Mouse (Mus musculus): ENCODE measurements at regions not wholly inside any gene's neighbourhood (a gene's known extent, or its start where the extent isn't known, plus 50 kb on each side); places are given as distances from the start of the nearest gene placed in this dataset.
"Not testable (repeated sequence)": the region's sequence is repeated elsewhere in the genome, so short reads cannot be mapped to it uniquely, and the experiment has no call there.

DNA sequence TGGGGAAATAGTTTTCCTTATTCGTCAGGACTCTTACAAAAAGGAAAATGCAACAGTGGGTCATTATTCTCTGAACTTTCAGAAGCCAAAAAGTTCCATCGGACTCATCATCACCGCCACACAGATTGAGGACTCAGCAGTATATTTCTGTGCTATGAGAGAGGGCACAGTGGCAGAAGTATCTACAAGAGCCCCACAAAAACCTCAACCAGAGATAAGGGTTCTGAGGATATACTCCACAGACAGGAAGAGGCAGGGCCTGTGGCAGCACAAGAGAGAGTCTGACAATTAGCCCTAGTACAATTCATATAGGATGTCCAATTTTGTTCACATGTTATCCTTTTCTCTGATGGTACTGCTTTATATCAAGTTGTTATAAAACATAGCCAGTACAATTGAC, 855.9 kb upstream of the Olfr1507 start:
- not testable (repeated sequence) for DNase-seq (ENCODE audit: extremely low read depth, insufficient read length, low spot score)

GRCm38 (mm10) chr14:53350780-53351179, 855.2 kb upstream of the Olfr1507 start:
- DNase-seq (ENCODE audit: extremely low read depth, insufficient read length, low spot score) = not testable (repeated sequence)

- not testable (repeated sequence) for DNase-seq (ENCODE audit: extremely low read depth, insufficient read length, low spot score)
Measured at GRCm38 (mm10) chr14:53349111-53349510, 853.6 kb upstream of the Olfr1507 start.

GRCm38 (mm10) chr14:53345568-53345967, 850.0 kb upstream of the Olfr1507 start:
- not testable (repeated sequence) for DNase-seq (ENCODE audit: extremely low read depth, insufficient read length, low spot score)

DNA sequence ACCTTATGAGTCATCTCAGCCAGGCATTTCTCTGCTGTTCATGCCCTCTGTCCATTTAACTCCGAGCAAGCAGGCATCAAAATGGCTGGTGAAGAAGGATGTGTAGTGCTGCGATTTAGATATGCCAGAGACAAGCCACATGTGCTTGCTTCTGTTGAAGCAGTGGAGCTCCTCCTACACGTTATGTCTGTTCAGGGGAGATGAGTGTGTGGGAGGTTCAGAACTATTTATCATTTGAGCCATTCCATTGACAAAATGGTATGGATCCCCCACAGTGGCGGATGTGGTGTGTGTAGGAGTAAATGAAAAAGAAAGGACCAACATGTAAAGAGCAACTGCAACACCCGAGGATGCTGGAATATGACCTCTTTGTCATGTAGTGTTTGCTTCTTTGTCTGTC, 848.3 kb upstream of the Olfr1507 start:
- DNase-seq (ENCODE audit: extremely low read depth, insufficient read length, low spot score) = not testable (repeated sequence)

GRCm38 (mm10) chr14:53339167-53339566, 843.6 kb upstream of the Olfr1507 start:
- DNase-seq (ENCODE audit: extremely low read depth, insufficient read length, low spot score) = not testable (repeated sequence)

GRCm38 (mm10) chr14:53337446-53337845, 841.9 kb upstream of the Olfr1507 start:
- not testable (repeated sequence) for DNase-seq (ENCODE audit: extremely low read depth, insufficient read length, low spot score)

DNA sequence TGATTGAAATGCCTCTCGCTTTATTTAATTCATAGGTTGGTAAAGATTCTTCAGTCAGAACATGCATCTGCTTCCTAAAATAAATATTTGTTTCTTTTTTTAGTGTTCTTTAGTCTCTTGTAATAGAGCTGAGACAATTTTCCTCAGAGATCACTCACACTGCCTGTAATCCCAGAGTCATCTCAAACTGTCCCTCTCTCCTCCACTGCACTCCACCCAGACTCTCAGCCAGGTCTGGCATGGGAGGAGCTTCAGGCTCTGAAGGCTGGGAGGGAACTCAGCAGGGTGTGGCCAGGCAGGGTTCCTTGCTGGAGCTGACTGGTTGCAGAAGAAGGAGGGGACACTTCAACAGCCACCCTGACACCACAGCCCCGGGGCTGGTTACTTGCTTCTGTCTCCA, 841.2 kb upstream of the Olfr1507 start:
- not testable (repeated sequence) for DNase-seq (ENCODE audit: extremely low read depth, insufficient read length, low spot score)

GRCm38 (mm10) chr14:53334451-53334850, 838.9 kb upstream of the Olfr1507 start:
- DNase-seq (ENCODE audit: extremely low read depth, insufficient read length, low spot score) = not testable (repeated sequence)

DNA sequence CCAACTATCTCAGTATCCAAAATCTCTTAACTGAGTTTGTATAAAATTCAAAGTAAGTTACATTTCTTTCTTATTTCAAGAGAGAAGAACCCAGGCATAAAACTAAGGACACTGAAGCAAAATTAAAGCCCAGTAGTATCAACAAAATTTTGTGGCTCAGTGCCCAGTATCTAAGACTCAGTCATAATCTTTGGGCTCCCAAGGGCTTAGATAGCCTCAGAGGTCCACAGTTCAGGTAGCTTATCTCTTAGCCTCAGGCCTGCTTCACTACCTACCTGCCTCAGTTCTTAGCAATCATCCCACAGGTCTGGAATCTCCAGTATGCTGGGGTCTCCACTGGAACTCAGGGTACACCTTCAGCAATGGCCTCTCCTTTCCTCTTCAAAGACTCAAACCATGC, 835.6 kb upstream of the Olfr1507 start:
- not testable (repeated sequence) for DNase-seq (ENCODE audit: extremely low read depth, insufficient read length, low spot score)

DNA sequence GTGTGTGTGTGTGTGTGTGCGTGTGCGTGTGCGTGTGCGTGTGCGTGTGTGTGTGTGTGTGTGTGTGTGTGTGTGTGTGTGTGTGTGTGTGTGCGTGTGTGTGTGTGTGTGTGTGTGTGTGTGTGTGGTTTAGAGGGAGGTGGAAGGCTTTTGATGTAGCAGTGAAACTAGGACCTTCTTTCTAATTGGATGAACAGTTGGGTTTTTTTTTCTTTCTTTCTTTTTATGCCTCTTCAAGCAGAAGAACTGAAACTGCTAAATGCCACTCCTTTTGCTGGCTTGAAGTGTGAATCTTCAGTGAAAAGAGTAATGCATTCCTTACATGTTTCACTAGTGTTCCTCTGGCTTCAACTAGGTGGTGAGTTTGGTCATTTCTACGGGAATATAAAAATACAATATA, 828.8 kb upstream of the Olfr1507 start:
- not testable (repeated sequence) for DNase-seq (ENCODE audit: extremely low read depth, insufficient read length, low spot score)

- not testable (repeated sequence) for DNase-seq (ENCODE audit: extremely low read depth, insufficient read length, low spot score)
Measured at GRCm38 (mm10) chr14:53318512-53319309, 823.2 kb upstream of the Olfr1507 start.

DNA sequence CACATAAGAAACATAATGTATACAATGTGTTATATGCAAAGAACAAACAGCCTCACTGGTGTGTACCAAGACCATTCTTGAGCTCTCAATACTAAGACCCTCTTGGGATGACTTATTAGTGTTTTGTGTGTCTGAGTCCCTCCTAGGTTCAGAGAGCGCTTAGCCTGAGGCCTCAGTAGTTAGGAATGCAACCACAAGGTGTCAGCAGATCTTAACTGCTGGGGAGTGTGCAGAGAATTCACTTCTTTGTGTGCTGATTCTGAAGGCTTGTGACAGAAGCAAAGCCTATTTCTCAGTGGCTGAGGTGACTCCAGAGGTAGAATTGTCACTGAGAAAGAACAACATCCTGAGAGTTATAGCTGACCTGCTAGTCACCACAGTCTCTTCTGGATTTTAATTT, 816.9 kb upstream of the Olfr1507 start:
- DNase-seq (ENCODE audit: extremely low read depth, insufficient read length, low spot score) = not testable (repeated sequence)

DNA sequence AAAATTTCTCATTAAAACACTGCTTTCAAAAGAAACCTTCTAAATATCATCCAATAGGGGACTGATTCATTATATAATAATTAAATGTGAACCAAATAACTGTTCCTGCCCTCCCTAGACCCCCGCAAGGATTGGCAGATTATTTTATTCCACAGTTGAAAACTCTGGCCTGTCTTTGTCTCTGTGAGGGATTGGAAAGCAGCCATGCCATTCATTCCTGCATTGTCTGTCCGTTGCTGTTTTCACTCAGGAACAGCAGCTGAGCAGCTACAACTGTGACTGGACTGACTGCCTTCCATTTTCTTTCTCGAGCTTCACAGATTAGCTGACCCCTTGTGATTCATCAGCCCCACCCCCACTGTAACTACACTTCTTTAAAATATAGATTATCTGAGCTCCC, 807.6 kb upstream of the Olfr1507 start:
- DNase-seq (ENCODE audit: extremely low read depth, insufficient read length, low spot score) = not testable (repeated sequence)

GRCm38 (mm10) chr14:53302491-53302829, 806.9 kb upstream of the Olfr1507 start:
- not testable (repeated sequence) for DNase-seq (ENCODE audit: extremely low read depth, insufficient read length, low spot score)

- not testable (repeated sequence) for DNase-seq (ENCODE audit: extremely low read depth, insufficient read length, low spot score)
Measured at GRCm38 (mm10) chr14:53301722-53302490, 806.4 kb upstream of the Olfr1507 start.

GRCm38 (mm10) chr14:53301110-53301509, 805.6 kb upstream of the Olfr1507 start:
- not testable (repeated sequence) for DNase-seq (ENCODE audit: extremely low read depth, insufficient read length, low spot score)

GRCm38 (mm10) chr14:53299735-53300134, 804.2 kb upstream of the Olfr1507 start:
- DNase-seq (ENCODE audit: extremely low read depth, insufficient read length, low spot score) = not testable (repeated sequence)

DNA sequence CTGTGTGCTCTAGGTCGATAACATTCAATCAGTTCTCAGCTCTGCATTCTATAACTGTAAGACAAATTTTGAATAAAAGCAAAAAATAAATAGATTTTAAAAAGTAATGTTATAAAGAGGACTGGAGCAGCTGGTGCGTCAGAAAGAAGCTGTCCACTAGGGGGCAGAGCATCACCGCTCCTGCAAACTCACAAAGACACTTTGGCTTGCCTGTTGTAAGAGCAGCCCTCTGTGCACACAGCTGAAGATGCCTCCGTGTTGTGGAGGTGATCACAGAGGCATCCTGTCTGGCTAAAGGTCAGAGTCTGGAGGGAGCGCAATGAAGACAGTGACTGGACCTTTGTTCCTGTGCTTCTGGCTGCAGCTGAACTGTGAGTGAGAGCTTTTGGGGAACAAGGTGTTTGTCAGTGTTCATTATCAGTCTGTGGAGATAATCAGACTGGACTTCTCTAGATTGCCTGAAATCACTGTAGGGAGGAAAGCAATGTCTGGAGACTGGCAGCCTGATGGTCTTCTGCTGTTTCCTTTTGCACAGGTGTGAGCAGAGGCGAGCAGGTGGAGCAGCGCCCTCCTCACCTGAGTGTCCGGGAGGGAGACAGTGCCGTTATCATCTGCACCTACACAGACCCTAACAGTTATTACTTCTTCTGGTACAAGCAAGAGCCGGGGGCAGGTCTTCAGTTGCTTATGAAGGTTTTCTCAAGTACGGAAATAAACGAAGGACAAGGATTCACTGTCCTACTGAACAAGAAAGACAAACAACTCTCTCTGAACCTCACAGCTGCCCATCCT, 788.0 kb upstream of the Olfr1507 start:
- not testable (repeated sequence) for DNase-seq (ENCODE audit: extremely low read depth, insufficient read length, low spot score)

GRCm38 (mm10) chr14:53273218-53273617, 777.7 kb upstream of the Olfr1507 start:
- not testable (repeated sequence) for DNase-seq (ENCODE audit: extremely low read depth, insufficient read length, low spot score)

GRCm38 (mm10) chr14:53267693-53268092, 772.1 kb upstream of the Olfr1507 start:
- not testable (repeated sequence) for DNase-seq (ENCODE audit: extremely low read depth, insufficient read length, low spot score)

Data from 3134 (cell line).